Mouse (Mus musculus): Measurements from ENCODE around the gene Gale. TPM values are rescaled to one million over a fixed set of nuclear protein-coding genes. Genes with fewer than 3 reads are reported as not detected.
"Not testable (repeated sequence)": the region's sequence is repeated elsewhere in the genome, so short reads cannot be mapped to it uniquely, and the experiment has no call there.

The Gale gene
- polyA plus RNA-seq, 1 experiment, result 5.6 TPM

DNA sequence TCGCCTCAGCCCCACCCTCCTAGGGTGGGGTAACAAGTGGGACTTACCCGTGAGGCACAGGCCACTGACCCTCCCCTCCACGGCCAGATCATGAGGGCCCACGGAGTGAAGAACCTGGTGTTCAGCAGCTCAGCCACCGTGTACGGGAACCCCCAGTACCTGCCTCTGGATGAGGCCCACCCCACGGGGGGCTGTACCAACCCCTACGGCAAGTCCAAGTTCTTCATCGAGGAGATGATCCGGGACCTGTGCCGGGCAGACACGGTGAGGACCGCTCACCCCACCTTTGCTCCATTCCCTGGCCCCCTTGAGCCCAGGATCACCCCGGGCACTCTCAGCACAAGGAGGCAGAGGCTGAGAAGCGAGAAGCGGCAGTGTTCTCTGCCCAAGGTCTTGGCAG is 2.8 kb downstream of the Gale start:
- TF ChIP-seq POLR2A (IDR thresholded peaks at IDR 0.05; ENCODE audit: borderline replicate concordance, low read depth, low read length) (no peak), CTCF (IDR thresholded peaks at IDR 0.05; ENCODE audit: low read depth, low read length) (no peak)
- Histone ChIP-seq H3K4me1 (ENCODE audit: control insufficient read depth, insufficient read depth, low read length) (peaks cover 10% of the 10 kb centered on the region), H3K27ac (ENCODE audit: insufficient read depth, low read depth, low read length) (no peak overlapping the region), H3K4me3 (ENCODE audit: insufficient read depth, low read length) (no peak overlapping the region)

DNA sequence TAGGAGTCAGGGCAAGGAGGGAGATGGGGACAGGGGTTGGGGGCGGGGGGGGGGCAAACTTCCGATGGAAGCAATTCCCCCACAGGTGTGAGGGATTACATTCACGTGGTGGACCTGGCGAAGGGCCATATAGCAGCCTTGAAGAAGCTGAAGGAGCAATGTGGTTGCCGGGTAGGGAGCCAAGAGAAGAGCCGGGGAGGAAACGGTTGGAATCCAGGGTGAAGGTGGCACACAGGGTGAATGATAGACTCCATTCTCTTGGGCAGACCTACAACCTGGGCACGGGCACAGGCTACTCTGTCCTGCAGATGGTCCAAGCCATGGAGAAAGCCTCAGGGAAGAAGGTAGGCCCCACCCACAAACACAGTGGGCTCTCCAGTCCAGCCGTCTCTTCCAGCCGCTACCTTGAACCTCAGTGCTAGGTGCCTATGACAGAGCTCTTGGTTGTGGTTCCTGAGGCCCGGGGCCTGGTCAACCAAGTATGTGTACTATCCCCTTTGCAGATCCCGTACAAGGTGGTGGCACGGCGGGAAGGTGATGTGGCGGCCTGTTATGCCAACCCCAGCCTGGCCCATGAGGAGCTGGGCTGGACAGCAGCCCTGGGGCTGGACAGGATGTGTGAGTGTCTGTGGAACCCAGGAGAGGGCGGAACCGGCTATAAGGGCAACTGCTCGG is 3.7 kb downstream of the Gale start:
- peaks cover 13% of the 10 kb centered on the region for H3K4me1 ChIP-seq (ENCODE audit: control insufficient read depth, insufficient read depth, low read length)

DNA sequence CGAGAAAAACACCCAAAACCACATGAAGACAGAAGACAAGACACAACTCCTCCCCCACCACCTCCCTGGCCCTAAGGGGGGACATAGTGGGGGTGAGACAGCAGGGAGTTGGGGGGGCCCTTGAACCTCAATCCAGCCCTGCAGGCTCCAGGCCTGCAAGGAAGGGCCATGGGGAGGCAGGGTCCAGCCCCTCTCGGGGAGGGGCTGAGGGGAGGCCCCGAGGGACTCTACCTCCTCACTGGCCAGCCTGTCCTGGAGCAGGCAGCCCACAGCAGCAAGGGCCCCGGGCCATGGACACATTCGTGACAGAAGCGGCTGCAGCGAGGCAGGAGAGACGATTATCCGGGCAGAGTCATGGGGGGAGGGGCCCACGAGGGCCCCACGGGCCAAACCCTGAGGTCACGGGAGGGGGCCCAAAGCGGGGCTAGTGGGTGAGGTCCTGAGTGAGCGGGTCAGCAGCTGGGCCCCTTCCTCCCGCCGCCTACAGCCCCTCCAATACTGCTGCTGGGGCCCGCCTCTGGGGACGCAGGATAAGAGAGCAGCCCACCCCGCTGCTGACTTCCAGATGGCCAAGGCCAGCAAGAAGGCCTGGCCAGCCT is 4.8 kb downstream of the Gale start:
- Histone ChIP-seq H3K27ac (ENCODE audit: insufficient read depth, low read depth, low read length) (no peak overlapping the region), H3K4me1 (ENCODE audit: control insufficient read depth, insufficient read depth, low read length) (peaks cover 19% of the 10 kb centered on the region), H3K4me3 (ENCODE audit: insufficient read depth, low read length) (no peak overlapping the region)
- TF ChIP-seq POLR2A (IDR thresholded peaks at IDR 0.05; ENCODE audit: borderline replicate concordance, low read depth, low read length), result no peak
- TF ChIP-seq CTCF (IDR thresholded peaks at IDR 0.05; ENCODE audit: low read depth, low read length), result no peak

More for the DNA sequence above, 3.7 kb downstream of the Gale start:
- H3K4me3 ChIP-seq (ENCODE audit: insufficient read depth, low read length), result no peak overlapping the region
- H3K27ac ChIP-seq (ENCODE audit: insufficient read depth, low read depth, low read length), result no peak overlapping the region
- TF ChIP-seq POLR2A (IDR thresholded peaks at IDR 0.05; ENCODE audit: borderline replicate concordance, low read depth, low read length), result no peak
- no peak for TF ChIP-seq CTCF (IDR thresholded peaks at IDR 0.05; ENCODE audit: low read depth, low read length)

DNA sequence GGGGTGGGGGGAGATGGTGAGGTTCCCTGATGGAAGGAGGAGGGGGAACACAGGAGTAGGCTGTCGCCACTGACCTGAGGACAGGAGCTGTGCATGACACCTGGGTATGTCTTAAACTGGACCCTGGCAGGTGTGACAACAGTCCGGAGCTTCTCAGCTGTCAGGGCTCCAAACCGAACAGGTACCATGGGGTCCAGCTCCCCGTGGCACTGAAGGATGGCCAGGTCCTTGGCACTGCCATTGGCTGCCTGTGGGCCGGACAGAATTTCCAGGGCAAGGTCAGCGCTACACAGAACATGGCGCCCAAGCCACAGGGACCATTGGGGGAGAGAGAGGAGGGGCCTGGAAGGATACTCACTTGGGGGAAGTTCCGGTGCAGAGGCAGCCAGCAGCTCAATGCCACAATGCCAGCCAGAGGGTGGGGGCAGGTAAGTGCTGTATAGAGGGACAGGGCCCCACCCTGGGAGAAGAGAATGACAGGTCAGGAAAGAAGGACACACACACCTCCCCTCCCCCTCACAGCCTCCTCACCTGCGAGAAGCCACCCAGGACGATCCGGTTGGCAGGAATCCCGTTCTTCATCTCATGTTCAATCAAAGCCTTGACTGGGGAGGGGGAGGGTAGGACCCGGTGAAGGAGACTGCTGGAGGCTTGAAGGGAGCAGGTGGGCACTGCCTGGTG is 5.7 kb downstream of the Gale start:
- peaks cover 27% of the 10 kb centered on the region for H3K4me1 ChIP-seq (ENCODE audit: control insufficient read depth, insufficient read depth, low read length)
- no peak overlapping the region for H3K4me3 ChIP-seq (ENCODE audit: insufficient read depth, low read length)
- TF ChIP-seq POLR2A (IDR thresholded peaks at IDR 0.05; ENCODE audit: borderline replicate concordance, low read depth, low read length) (no peak), CTCF (IDR thresholded peaks at IDR 0.05; ENCODE audit: low read depth, low read length) (no peak)
- H3K27ac ChIP-seq (ENCODE audit: insufficient read depth, low read depth, low read length), result no peak overlapping the region

DNA sequence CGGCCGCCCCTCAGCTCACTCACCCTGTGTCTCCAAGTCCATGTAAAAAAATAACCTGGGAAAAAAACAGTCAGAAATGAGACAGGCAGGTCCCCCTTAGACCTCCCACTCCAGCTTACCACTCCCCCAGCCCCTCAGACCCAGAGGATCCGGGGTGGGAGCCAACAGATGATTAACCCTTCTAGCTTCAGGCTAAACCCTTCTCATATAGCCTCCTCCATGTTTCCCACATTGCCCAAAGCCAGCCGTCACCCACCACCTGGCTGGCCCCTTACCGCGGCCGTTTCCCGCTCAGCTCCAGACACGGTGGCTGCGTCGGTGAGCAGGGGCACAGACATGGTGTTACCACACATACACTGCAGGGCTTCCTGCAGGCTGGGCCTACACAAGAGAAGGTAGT is 7.1 kb downstream of the Gale start:
- peaks cover 24% of the 10 kb centered on the region for H3K4me1 ChIP-seq (ENCODE audit: control insufficient read depth, insufficient read depth, low read length)
- no peak overlapping the region for H3K27ac ChIP-seq (ENCODE audit: insufficient read depth, low read depth, low read length)
- no peak overlapping the region for H3K4me3 ChIP-seq (ENCODE audit: insufficient read depth, low read length)
- TF ChIP-seq CTCF (IDR thresholded peaks at IDR 0.05; ENCODE audit: low read depth, low read length), result no peak
- no peak for TF ChIP-seq POLR2A (IDR thresholded peaks at IDR 0.05; ENCODE audit: borderline replicate concordance, low read depth, low read length)

DNA sequence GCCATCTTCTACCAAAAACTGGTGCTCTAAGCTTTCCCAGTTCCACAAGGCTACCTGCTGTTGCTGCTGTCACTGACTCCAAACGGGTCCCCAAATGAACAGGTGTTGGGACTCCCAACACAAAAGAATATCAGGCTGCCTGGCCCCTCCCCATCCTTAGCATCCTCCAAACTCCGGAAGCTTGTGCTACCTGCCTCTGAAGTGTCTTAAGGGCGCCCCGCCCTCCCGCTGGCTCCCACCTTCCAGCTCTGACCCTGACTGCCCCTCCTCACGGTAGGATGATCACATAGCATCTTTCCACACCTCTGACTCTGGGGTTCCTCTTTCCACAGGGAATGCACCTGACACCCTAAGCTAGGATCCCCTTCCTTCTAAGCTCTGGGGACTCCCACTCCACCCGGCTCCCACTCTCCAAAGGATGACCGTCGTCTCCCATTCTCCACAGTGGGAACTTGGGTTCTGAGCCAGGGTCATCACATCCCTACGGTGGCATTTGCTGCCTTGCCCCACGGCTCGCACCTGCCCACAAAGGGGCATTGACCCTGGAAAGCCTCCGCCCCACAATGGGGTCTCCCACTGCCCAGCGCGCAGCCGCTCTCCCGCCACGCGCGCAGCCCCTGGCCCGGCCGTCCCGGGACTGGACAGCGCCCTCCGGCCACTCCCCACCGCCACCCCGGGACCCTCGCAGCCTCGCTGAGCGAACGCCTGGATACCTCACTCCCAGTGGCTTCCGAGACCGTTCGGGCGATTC is 8.5 kb downstream of the Gale start:
- H3K4me1 ChIP-seq (ENCODE audit: control insufficient read depth, insufficient read depth, low read length), result peaks cover 24% of the 10 kb centered on the region
- TF ChIP-seq CTCF (IDR thresholded peaks at IDR 0.05; ENCODE audit: low read depth, low read length), result no peak
- H3K4me3 ChIP-seq (ENCODE audit: insufficient read depth, low read length), result peak overlapping the region; percentile 92
- 0 out of 2 replicates have a peak overlapping the region, but pooled peaks have one; percentile 16 for H3K27ac ChIP-seq (ENCODE audit: insufficient read depth, low read depth, low read length)

DNA sequence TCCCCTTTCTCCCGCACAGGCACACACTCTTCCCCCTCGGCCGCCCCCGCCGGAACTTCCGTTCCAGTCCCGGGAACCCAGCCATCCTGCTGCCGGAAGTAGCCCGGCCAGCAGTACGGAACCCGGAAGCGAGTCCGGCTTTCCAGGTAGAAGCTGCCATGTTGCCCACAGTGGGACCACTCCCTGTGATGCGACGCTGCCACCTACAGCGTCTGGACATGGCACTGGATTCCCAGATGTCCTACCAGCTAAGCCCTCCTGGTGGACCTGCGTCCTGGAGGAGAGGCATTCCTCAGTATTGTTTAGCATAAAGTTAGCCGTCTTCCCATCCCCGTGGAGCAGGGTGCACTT is 9.0 kb downstream of the Gale start, which contains the start of gene Lypla2:
TSS of gene Lypla2 (minus strand) at position 71 of the 351 bp plus-strand sequence.
- H3K4me3 ChIP-seq (ENCODE audit: insufficient read depth, low read length), result peak within 1 kb of the TSS; percentile 92
- TF ChIP-seq CTCF (IDR thresholded peaks at IDR 0.05; ENCODE audit: low read depth, low read length) (no peak), POLR2A (IDR thresholded peaks at IDR 0.05; ENCODE audit: borderline replicate concordance, low read depth, low read length) (no peak; the same call in 1 of the 2 replicates)
- H3K4me1 ChIP-seq (ENCODE audit: control insufficient read depth, insufficient read depth, low read length), result peaks cover 24% of the 10 kb centered on the region
- H3K27ac ChIP-seq (ENCODE audit: insufficient read depth, low read depth, low read length), result peak within 1 kb of the TSS; percentile 79

DNA sequence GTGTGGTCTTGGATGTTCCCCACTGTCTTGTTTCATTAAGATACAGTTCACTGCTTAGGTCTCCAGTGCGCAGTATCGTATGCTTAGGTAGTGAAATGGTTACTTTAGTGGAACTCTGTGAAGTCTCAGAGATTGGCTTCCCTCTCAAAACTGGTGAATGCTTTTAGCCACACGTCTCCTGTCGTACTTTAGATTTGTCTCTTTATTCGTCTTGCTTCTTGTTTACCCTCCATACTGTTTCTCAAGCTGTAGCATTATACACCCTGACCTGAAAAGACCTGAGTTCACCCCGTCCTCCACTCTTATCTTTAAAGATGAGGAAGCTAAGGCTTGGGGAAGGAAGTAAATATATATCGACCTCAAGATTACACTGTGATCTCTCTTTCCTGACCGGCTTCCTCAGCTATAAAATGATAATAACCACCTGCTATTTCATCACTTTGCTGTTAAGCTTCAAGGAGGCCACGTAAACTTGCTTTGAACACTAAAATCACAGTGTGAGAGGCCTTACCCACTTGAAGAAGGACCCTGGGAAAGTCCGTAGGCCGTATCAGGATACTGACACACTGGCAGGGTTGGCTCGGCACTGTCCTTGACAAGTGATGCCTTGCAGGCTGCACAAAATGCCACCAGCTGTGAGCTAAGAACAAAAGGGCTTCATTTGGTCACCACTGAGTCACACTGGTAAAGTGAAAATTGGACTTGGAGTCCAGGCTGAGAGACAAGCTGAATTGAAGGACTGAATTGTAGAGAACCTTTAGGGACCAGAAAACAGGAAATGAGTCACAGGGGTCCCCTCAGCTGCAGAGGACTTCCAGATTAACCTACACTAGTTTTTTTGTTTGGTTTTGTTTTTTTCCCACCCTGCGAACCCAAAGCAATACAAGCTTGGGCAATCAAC is 9.6 kb downstream of the Gale start:
- H3K4me1 ChIP-seq (ENCODE audit: control insufficient read depth, insufficient read depth, low read length), result peaks cover 24% of the 10 kb centered on the region
- TF ChIP-seq CTCF (IDR thresholded peaks at IDR 0.05; ENCODE audit: low read depth, low read length) (no peak), POLR2A (IDR thresholded peaks at IDR 0.05; ENCODE audit: borderline replicate concordance, low read depth, low read length) (no peak)
- peak overlapping the region; percentile 79 for H3K27ac ChIP-seq (ENCODE audit: insufficient read depth, low read depth, low read length)
- H3K4me3 ChIP-seq (ENCODE audit: insufficient read depth, low read length), result peak overlapping the region; percentile 92

DNA sequence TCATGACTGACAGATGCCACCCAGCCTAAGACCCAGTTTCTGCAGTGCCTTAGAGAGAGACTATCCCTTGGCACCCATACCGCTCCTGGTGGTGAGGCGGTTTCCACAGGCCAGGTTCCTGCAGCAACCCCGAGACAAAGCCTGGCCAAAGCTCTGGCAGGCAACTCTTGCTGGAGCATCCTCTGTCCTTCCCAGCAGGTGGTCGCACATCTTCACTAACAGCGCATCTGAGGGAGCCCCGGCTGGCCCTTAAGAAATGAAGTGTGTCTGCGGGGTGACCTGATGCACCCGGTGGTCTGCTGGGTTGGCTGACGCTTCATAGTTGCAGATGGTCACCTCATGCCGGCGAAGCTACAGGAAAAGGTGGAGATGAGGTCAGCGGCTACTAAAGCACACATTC is 12.6 kb downstream of the Gale start:
- H3K4me1 ChIP-seq (ENCODE audit: control insufficient read depth, insufficient read depth, low read length), result peaks cover 26% of the 10 kb centered on the region
- TF ChIP-seq CTCF (IDR thresholded peaks at IDR 0.05; ENCODE audit: low read depth, low read length), result no peak
- no peak for TF ChIP-seq POLR2A (IDR thresholded peaks at IDR 0.05; ENCODE audit: borderline replicate concordance, low read depth, low read length)

DNA sequence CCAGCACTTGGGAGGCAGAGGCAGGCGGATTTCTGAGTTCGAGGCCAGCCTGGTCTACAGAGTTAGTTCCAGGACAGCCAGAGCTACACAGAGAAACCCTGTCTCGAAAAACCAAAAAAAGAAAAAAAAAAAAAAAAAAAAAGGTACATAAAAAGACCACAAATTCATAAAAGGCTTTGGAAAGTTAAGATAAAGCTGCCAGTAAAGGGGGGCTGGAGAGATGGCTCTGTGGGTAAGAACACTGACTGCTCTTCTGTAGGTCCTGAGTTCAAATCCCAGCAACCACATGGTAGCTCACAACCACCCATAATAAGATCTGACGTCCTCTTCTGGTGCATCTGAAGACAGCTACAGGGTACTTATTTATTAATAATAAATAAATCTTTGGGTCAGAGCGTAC is 16.7 kb downstream of the Gale start:
- H3K4me1 ChIP-seq (ENCODE audit: control insufficient read depth, insufficient read depth, low read length), result peaks cover 22% of the 10 kb centered on the region
- H3K27ac ChIP-seq (ENCODE audit: insufficient read depth, low read depth, low read length), result not testable (repeated sequence)

More for the DNA sequence above, 12.6 kb downstream of the Gale start:
- Histone ChIP-seq H3K4me3 (ENCODE audit: insufficient read depth, low read length) (no peak overlapping the region), H3K27ac (ENCODE audit: insufficient read depth, low read depth, low read length) (no peak overlapping the region)

More for the DNA sequence above, 16.7 kb downstream of the Gale start:
- H3K4me3 ChIP-seq (ENCODE audit: insufficient read depth, low read length), result not testable (repeated sequence)

Data from bone marrow macrophage, adult 2 months (primary cell).